Mouse (Mus musculus) cerebellum, adult 2 months (tissue): ENCODE data around the gene Pik3ap1.

Source experiments
- CTCF ChIP-seq: fragments of 200-500 bp; IDR thresholded peaks from 2 replicates; pipeline ENCODE4 v1.5.1; 2011; ENCODE audit warnings: low read depth, mild to moderate bottlenecking, control low read depth, low read length, moderate library complexity, borderline replicate concordance; ENCODE audit not compliant: insufficient read depth
- POLR2A ChIP-seq: fragments of 200-500 bp; IDR thresholded peaks from 2 replicates; pipeline ENCODE4 v1.6.1; 2011; ENCODE audit warnings: low read length, control low read depth, borderline replicate concordance; ENCODE audit not compliant: insufficient read depth

DNA sequence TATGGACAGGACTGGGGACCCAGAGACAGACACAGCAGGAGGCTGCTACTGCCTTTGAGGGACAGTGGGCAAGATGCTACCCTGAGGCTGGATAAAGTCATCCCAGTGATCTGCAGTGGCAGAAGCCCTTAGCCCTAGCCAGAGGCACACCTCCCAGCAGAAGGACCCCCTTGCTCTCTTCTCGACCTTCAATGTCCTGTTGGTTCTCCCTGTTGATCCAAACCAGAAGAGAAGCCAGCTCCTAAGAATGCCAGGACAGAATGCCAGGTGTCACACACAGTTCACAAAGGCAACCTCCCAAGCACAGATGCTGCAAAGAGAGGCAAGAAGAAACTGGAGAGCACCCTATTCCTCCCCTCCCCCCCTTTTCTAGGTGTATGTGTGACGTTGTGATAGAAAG lies 33.9 kb upstream of the Pik3ap1 start:
- TF ChIP-seq CTCF (no peak), POLR2A (no peak)
